Mouse (Mus musculus): Measurements from ENCODE around the gene Nt5c2. TPM values are rescaled to one million over a fixed set of nuclear protein-coding genes. Genes with fewer than 3 reads are reported as not detected.

Gene Nt5c2
- total and polyA plus RNA-seq, 2 experiments from 2014 or later: 64.1 to 81.8 TPM

- no peak overlapping the region for H3K27ac ChIP-seq (ENCODE audit: low read depth, low read length)
- no peak overlapping the region for H3K9ac ChIP-seq (replicated peaks; ENCODE audit: low read length, poor library complexity, severe bottlenecking)
- no peaks in the 10 kb centered on the region for H3K4me1 ChIP-seq (ENCODE audit: insufficient read depth, low read length)
- no peaks in the 10 kb centered on the region for H3K27me3 ChIP-seq (ENCODE audit: insufficient read depth, low read length)
- H3K9me3 ChIP-seq (ENCODE audit: low read length): no peaks in the 10 kb centered on the region
- H3K4me3 ChIP-seq (ENCODE audit: low read depth, low read length): no peak overlapping the region
- TF ChIP-seq CTCF (IDR thresholded peaks at IDR 0.05): no peak
- WGBS: 92% methylated on average over 3 of the region's 3 CpGs
- H3K36me3 ChIP-seq (ENCODE audit: insufficient read depth, low read length): peaks cover 28% of the 10 kb centered on the region
- H3K4me2 ChIP-seq (ENCODE audit: low read depth, low read length, poor library complexity, severe bottlenecking): no peak overlapping the region
- DNase-seq (ENCODE audit: low spot score) (no peak), ATAC-seq (ENCODE audit: low FRiP score) (no peak)
These were observed 21.6 kb upstream of the Nt5c2 start for GRCm38 (mm10) chr19:47036596-47036995.

- peaks cover 21% of the 10 kb centered on the region for H3K36me3 ChIP-seq (ENCODE audit: insufficient read depth, low read length)
- H3K27me3 ChIP-seq (ENCODE audit: insufficient read depth, low read length): no peaks in the 10 kb centered on the region
- no peak overlapping the region for H3K27ac ChIP-seq (ENCODE audit: low read depth, low read length)
- WGBS: 89% methylated on average over 4 of the region's 4 CpGs
- H3K4me1 ChIP-seq (ENCODE audit: insufficient read depth, low read length): no peaks in the 10 kb centered on the region
- ATAC-seq (ENCODE audit: low FRiP score) (no peak), DNase-seq (ENCODE audit: low spot score) (no peak)
- H3K4me3 ChIP-seq (ENCODE audit: low read depth, low read length): no peak overlapping the region
- H3K9me3 ChIP-seq (ENCODE audit: low read length): no peaks in the 10 kb centered on the region
- no peak overlapping the region for H3K9ac ChIP-seq (replicated peaks; ENCODE audit: low read length, poor library complexity, severe bottlenecking)
- no peak for TF ChIP-seq CTCF (IDR thresholded peaks at IDR 0.05)
- no peak overlapping the region for H3K4me2 ChIP-seq (ENCODE audit: low read depth, low read length, poor library complexity, severe bottlenecking)
These were observed 20.0 kb upstream of the Nt5c2 start for GRCm38 (mm10) chr19:47034916-47035315.

DNA sequence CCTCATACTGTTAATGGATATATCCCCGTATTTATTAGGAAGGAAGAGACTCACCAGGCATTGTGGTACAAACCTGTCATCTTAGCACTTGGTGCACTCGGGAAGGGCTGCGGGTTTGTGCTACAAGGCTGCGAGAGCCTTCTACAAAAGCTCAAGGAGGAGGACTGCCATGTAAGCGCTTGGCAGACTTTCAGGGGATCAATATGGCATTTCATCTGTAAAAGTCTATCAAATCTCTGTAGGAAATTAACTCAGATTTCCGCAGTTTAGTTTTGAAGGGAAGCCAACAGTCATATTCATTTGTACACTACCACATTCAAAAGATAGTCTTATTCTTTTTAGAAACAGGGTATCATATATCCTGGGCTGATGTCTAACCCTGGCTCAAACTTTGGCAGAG lies 16.8 kb upstream of the Nt5c2 start:
- 90% methylated on average over 6 of the region's 6 CpGs for WGBS
- H3K36me3 ChIP-seq (ENCODE audit: insufficient read depth, low read length): peaks cover 5% of the 10 kb centered on the region
- H3K9ac ChIP-seq (replicated peaks; ENCODE audit: low read length, poor library complexity, severe bottlenecking): no peak overlapping the region
- no peak for TF ChIP-seq CTCF (IDR thresholded peaks at IDR 0.05)
- no peak overlapping the region for H3K27ac ChIP-seq (ENCODE audit: low read depth, low read length)
- no peaks in the 10 kb centered on the region for H3K27me3 ChIP-seq (ENCODE audit: insufficient read depth, low read length)
- no peaks in the 10 kb centered on the region for H3K4me1 ChIP-seq (ENCODE audit: insufficient read depth, low read length)
- H3K9me3 ChIP-seq (ENCODE audit: low read length): no peaks in the 10 kb centered on the region
- no peak overlapping the region for H3K4me3 ChIP-seq (ENCODE audit: low read depth, low read length)
- ATAC-seq (ENCODE audit: low FRiP score) (no peak), DNase-seq (ENCODE audit: low spot score) (no peak)
- no peak overlapping the region for H3K4me2 ChIP-seq (ENCODE audit: low read depth, low read length, poor library complexity, severe bottlenecking)

DNA sequence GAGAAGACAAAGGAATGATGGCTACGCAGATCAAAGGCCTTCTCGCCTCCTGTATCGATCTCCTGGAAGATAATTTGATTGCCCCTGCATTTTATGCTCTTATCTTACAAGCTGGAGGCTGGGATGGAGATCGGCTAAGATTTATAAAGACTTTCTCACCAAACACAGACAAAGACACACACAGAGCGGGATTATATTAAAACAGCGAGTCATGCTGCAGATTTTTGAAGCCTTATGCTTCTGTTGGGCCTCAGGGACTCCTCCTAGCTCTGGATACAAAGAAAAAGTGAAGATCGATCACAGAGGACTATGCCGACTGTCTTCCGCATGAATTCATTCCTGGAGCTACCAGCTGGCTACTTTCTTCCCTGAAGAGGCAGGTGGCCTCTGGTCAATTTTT lies 14.8 kb upstream of the Nt5c2 start:
- 40% methylated on average over 9 of the region's 9 CpGs for WGBS
- DNase-seq (ENCODE audit: low spot score) (peak; percentile 16), ATAC-seq (ENCODE audit: low FRiP score) (no peak)
- peaks cover 13% of the 10 kb centered on the region for H3K36me3 ChIP-seq (ENCODE audit: insufficient read depth, low read length)
- H3K4me2 ChIP-seq (ENCODE audit: low read depth, low read length, poor library complexity, severe bottlenecking): no peak overlapping the region
- H3K4me3 ChIP-seq (ENCODE audit: low read depth, low read length): no peak overlapping the region
- no peaks in the 10 kb centered on the region for H3K9me3 ChIP-seq (ENCODE audit: low read length)
- H3K27me3 ChIP-seq (ENCODE audit: insufficient read depth, low read length): no peaks in the 10 kb centered on the region
- H3K9ac ChIP-seq (replicated peaks; ENCODE audit: low read length, poor library complexity, severe bottlenecking): no peak overlapping the region
- H3K27ac ChIP-seq (ENCODE audit: low read depth, low read length): peak overlapping the region; percentile 69
- no peaks in the 10 kb centered on the region for H3K4me1 ChIP-seq (ENCODE audit: insufficient read depth, low read length)
- TF ChIP-seq CTCF (IDR thresholded peaks at IDR 0.05): no peak

- Histone ChIP-seq H3K4me2 (ENCODE audit: low read depth, low read length, poor library complexity, severe bottlenecking) (no peak overlapping the region), H3K9ac (replicated peaks; ENCODE audit: low read length, poor library complexity, severe bottlenecking) (no peak overlapping the region), H3K4me1 (ENCODE audit: insufficient read depth, low read length) (no peaks in the 10 kb centered on the region), H3K27ac (ENCODE audit: low read depth, low read length) (no peak overlapping the region), H3K9me3 (ENCODE audit: low read length) (no peaks in the 10 kb centered on the region), H3K36me3 (ENCODE audit: insufficient read depth, low read length) (peaks cover 23% of the 10 kb centered on the region), H3K27me3 (ENCODE audit: insufficient read depth, low read length) (no peaks in the 10 kb centered on the region), H3K4me3 (ENCODE audit: low read depth, low read length) (no peak overlapping the region)
- 90% methylated on average over 4 of the region's 4 CpGs for WGBS
- DNase-seq (ENCODE audit: low spot score): no peak
- 0 out of 2 replicates have a peak, but pooled peaks have one; percentile 14 for TF ChIP-seq CTCF (IDR thresholded peaks at IDR 0.05)
- no peak for ATAC-seq (ENCODE audit: low FRiP score)
These were observed 11.6 kb upstream of the Nt5c2 start for GRCm38 (mm10) chr19:47026513-47026912.

DNA sequence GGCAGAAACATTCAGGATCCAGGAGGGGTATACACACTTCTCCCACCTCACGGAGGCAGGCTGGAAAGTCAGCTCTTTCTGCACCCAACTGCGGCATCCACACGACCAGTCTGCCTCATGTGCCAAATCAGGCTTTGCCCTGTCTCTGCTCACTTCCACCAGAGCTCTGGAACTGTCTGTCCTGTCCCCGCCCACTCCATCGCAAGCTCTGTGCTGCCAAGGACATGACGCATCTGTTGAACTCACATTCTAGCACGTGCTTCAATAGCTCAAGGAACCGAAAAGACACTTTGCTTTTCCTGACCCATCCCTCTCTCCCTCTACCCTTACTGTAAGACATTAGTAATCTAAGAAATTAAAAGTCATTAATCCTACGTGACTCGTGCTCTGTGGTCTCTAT lies 10.0 kb upstream of the Nt5c2 start:
- DNase-seq (ENCODE audit: low spot score): no peak
- H3K36me3 ChIP-seq (ENCODE audit: insufficient read depth, low read length): peaks cover 23% of the 10 kb centered on the region

More for the DNA sequence above, 10.0 kb upstream of the Nt5c2 start:
- 85% methylated on average over 10 of the region's 10 CpGs for WGBS
- Histone ChIP-seq H3K27ac (ENCODE audit: low read depth, low read length) (no peak overlapping the region), H3K27me3 (ENCODE audit: insufficient read depth, low read length) (no peaks in the 10 kb centered on the region), H3K4me1 (ENCODE audit: insufficient read depth, low read length) (no peaks in the 10 kb centered on the region), H3K9ac (replicated peaks; ENCODE audit: low read length, poor library complexity, severe bottlenecking) (no peak overlapping the region), H3K9me3 (ENCODE audit: low read length) (no peaks in the 10 kb centered on the region), H3K4me3 (ENCODE audit: low read depth, low read length) (no peak overlapping the region), H3K4me2 (ENCODE audit: low read depth, low read length, poor library complexity, severe bottlenecking) (no peak overlapping the region)
- TF ChIP-seq CTCF (IDR thresholded peaks at IDR 0.05): no peak
- 0 out of 2 replicates have a peak, but pooled peaks have one; percentile 7 for ATAC-seq (ENCODE audit: low FRiP score)

Measured in midbrain, postnatal 0 days (tissue).